ENCODE assay signal across 17 mouse cellular contexts in the genomic region with DNA sequence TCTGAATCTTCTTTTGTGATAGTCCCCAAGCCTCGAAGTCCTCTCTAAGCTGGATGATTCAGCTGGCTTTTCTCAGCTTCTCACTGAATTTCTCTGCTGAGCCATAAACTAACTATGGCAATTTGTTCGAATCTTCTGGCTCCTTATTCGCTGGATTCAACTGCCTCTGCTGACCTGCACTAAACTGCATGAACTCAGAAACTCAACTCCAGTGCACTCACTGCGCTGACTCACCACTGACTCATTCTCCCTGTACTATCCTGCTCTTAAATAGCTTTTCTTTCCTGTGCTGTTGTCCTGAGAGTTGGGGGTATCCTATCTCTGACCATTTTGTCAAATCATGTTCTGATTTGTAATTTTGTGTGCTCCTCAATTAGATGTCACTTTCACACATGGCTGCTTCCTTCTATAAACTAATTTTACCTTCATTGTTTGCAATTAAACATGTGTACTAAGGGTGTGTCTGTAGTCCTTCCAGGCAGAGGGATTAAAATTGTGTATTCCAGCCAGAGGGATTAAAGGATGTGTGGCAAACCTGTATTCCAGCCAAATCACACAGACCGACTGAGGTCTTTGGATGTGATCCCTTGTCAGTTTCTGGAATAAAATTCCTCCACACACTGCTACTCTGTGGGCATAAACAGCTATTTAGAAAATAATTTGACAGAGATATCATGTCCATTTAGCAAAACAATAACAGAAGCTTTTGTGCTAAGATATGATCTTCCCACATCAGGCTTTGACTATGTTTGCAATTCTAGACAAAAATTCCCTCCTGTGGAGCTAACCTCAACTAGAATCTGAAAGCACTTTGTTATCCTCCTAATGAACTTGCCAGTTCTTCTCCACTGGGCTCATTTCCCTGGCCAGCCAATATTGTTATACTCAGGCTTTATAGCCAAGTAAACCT.
A peak's percentile ranks its signal among the peaks of the same experiment; 100 is the strongest.
DNase-seq lines count a peak whose midpoint lies in the region; ATAC-seq and TF ChIP-seq lines count a peak whose summit lies in the region.
"Had no signal": no experiment of that assay in that cellular context is flagged by ENCODE, and none has a peak within 500 bp of the region (broad histone marks: within the 10 kb centered on the region; RNA-seq: fewer than 3 reads in every experiment).

No protein-coding gene starts in this region.

- ATAC-seq in midbrain, embryonic 13.5 days, result 0 out of 2 replicates have a peak, but pooled peaks have one; percentile 4
- ATAC-seq in midbrain, postnatal 0 days (ENCODE audit: low FRiP score), result no peak

- no peak overlapping the region for H3K9ac ChIP-seq in midbrain, embryonic 13.5 days (replicated peaks)
- no peak overlapping the region for H3K9ac ChIP-seq in midbrain, postnatal 0 days (replicated peaks; ENCODE audit: low read length, poor library complexity, severe bottlenecking)
- H3K9ac ChIP-seq: heart, embryonic 15.5 days; hindbrain, embryonic 12.5 days; kidney, embryonic 15.5 days; stomach, embryonic 15.5 days had no signal

- H3K27me3 ChIP-seq in midbrain, embryonic 13.5 days, result no peaks in the 10 kb centered on the region
- no peaks in the 10 kb centered on the region for H3K27me3 ChIP-seq in midbrain, postnatal 0 days (ENCODE audit: insufficient read depth, low read length)
- H3K27me3 ChIP-seq in myocyte (ENCODE audit: control insufficient read depth, insufficient read depth, insufficient read length), result no peaks in the 10 kb centered on the region
- H3K27me3 ChIP-seq: heart, embryonic 15.5 days; hindbrain, embryonic 12.5 days; kidney, embryonic 15.5 days; stomach, embryonic 15.5 days had no signal

- no peak overlapping the region for H3K4me2 ChIP-seq in midbrain, embryonic 13.5 days (replicated peaks)
- no peak overlapping the region for H3K4me2 ChIP-seq in midbrain, postnatal 0 days (ENCODE audit: low read depth, low read length, poor library complexity, severe bottlenecking)
- peak overlapping the region; percentile 72 for H3K4me2 ChIP-seq in myocyte (ENCODE audit: low read depth)
- H3K4me2 ChIP-seq: heart, embryonic 15.5 days; hindbrain, embryonic 12.5 days; kidney, embryonic 15.5 days; stomach, embryonic 15.5 days had no signal

- no peaks in the 10 kb centered on the region for H3K79me2 ChIP-seq in myocyte (ENCODE audit: control insufficient read depth, insufficient read depth)

- no peaks in the 10 kb centered on the region for H3K36me3 ChIP-seq in midbrain, embryonic 13.5 days
- no peaks in the 10 kb centered on the region for H3K36me3 ChIP-seq in midbrain, postnatal 0 days (ENCODE audit: insufficient read depth, low read length)
- no peaks in the 10 kb centered on the region for H3K36me3 ChIP-seq in myocyte (ENCODE audit: control insufficient read depth, insufficient read depth)
- H3K36me3 ChIP-seq: heart, embryonic 15.5 days; hindbrain, embryonic 12.5 days; kidney, embryonic 15.5 days; stomach, embryonic 15.5 days had no signal

- DNase-seq in midbrain, postnatal 0 days (ENCODE audit: low spot score), result no peak
- DNase-seq in Muller cell, postnatal 12 days (ENCODE audit: inconsistent ontology term), result peak; percentile 97
- peak; percentile 39 for DNase-seq in adrenal gland, adult 8-10 months
- no peak for DNase-seq in gastrocnemius, postnatal 4 days (ENCODE audit: low spot score in 2 of 2)
- no peak for DNase-seq in left cerebral cortex, adult 18-20 months (ENCODE audit: low spot score in 2 of 2)
- DNase-seq: cerebellum, adult 9-11 months; embryo, embryonic 11 days; lung, adult 2 months; lung, postnatal 4 days; midbrain, embryonic 14.5 days; thymus, postnatal 14 days had no signal

- TF ChIP-seq POLR2A in myocyte (IDR thresholded peaks at IDR 0.05; ENCODE audit: insufficient read length, low read depth), result no peak

- no peak overlapping the region for H3ac ChIP-seq in myocyte (ENCODE audit: control insufficient read depth, insufficient read length)

- no peaks in the 10 kb centered on the region for H3K9me3 ChIP-seq in midbrain, embryonic 13.5 days
- no peaks in the 10 kb centered on the region for H3K9me3 ChIP-seq in midbrain, postnatal 0 days (ENCODE audit: low read length)
- H3K9me3 ChIP-seq: heart, embryonic 15.5 days; hindbrain, embryonic 12.5 days; kidney, embryonic 15.5 days; stomach, embryonic 15.5 days had no signal

- no peak overlapping the region for H3K27ac ChIP-seq in midbrain, embryonic 13.5 days
- H3K27ac ChIP-seq in midbrain, postnatal 0 days (ENCODE audit: low read depth, low read length), result no peak overlapping the region
- H3K27ac ChIP-seq: heart, embryonic 15.5 days; hindbrain, embryonic 12.5 days; kidney, embryonic 15.5 days; stomach, embryonic 15.5 days had no signal

- no peak overlapping the region for H3K4me3 ChIP-seq in midbrain, embryonic 13.5 days (replicated peaks)
- no peak overlapping the region for H3K4me3 ChIP-seq in midbrain, postnatal 0 days (ENCODE audit: low read depth, low read length)
- no peak overlapping the region for H3K4me3 ChIP-seq in myocyte
- H3K4me3 ChIP-seq: heart, embryonic 15.5 days; hindbrain, embryonic 12.5 days; kidney, embryonic 15.5 days; stomach, embryonic 15.5 days had no signal

- 77% methylated on average over 5 of the region's 5 CpGs for WGBS in midbrain, embryonic 13.5 days
- WGBS in midbrain, postnatal 0 days, result 64% methylated on average over 5 of the region's 5 CpGs

- H3K4me1 ChIP-seq in midbrain, embryonic 13.5 days (replicated peaks), result no peaks in the 10 kb centered on the region
- H3K4me1 ChIP-seq in midbrain, postnatal 0 days (ENCODE audit: insufficient read depth, low read length), result no peaks in the 10 kb centered on the region
- H3K4me1 ChIP-seq: heart, embryonic 15.5 days; hindbrain, embryonic 12.5 days; kidney, embryonic 15.5 days; stomach, embryonic 15.5 days had no signal

- no peak for TF ChIP-seq CTCF in midbrain, postnatal 0 days (IDR thresholded peaks at IDR 0.05)

TF ChIP-seq in myocyte, 11 proteins besides CTCF, POLR2A, EP300 and RAD21:
- TF ChIP-seq MYOD1 (IDR thresholded peaks at IDR 0.05; ENCODE audit: control insufficient read depth in 1 of 3, insufficient read length in 2 of 3, low read depth in 2 of 3), result no peak
- TF ChIP-seq TCF3 (IDR thresholded peaks at IDR 0.05; ENCODE audit: insufficient read length, low read depth), result no peak
- no peak for TF ChIP-seq TCF12 (IDR thresholded peaks at IDR 0.05; ENCODE audit: insufficient read depth, poor library complexity, severe bottlenecking)
- TF ChIP-seq USF1 (IDR thresholded peaks at IDR 0.05; ENCODE audit: low read depth), result no peak
- TF ChIP-seq MYOG (IDR thresholded peaks at IDR 0.05; ENCODE audit: control insufficient read depth in 1 of 3, insufficient read depth in 1 of 3, insufficient read length in 2 of 3, low read depth in 2 of 3), result no peak
- TF ChIP-seq REST (IDR thresholded peaks at IDR 0.05; ENCODE audit: insufficient read depth, insufficient read length), result no peak
- no peak for TF ChIP-seq E2F4 (IDR thresholded peaks at IDR 0.05; ENCODE audit: insufficient read depth)
- TF ChIP-seq MAX (IDR thresholded peaks at IDR 0.05; ENCODE audit: low read depth), result no peak
- TF ChIP-seq CEBPB (IDR thresholded peaks at IDR 0.05; ENCODE audit: insufficient read depth, poor library complexity, severe bottlenecking), result no peak

Comparison
In these comparisons a context has a peak if more than half of its experiments do, and no peak if none do; other contexts are left out.
1. DNase-seq: peak in Muller cell, postnatal 12 days (single experiment) and adrenal gland, adult 8-10 months (single experiment); none in midbrain, postnatal 0 days (single experiment), gastrocnemius, postnatal 4 days (0 of 2) and left cerebral cortex, adult 18-20 months (0 of 2).